Mouse (Mus musculus) neural tube, embryonic 11.5 days (tissue): ENCODE results near the gene Hist2h2ab. TPM values are rescaled to one million over a fixed set of nuclear protein-coding genes. Genes with fewer than 3 reads are reported as not detected.
A peak's percentile ranks its signal among the peaks of the same experiment; 100 is the strongest.

Experiments
- ATAC-seq: fragments of 200-750 bp; cut with Nextera tagmentation; 2 replicates; pipeline ENCODE4 v1.8.0; 2017; ENCODE audit warnings: moderate number of reproducible peaks, mild to moderate bottlenecking, moderate TSS enrichment, moderate library complexity; ENCODE audit not compliant: insufficient read depth, low FRiP score, low TSS enrichment
- DNase-seq: peaks from one replicate; pipeline ENCODE4 v3.0.0-alpha.2; 2015; ENCODE audit warnings: low spot score
- H3K27ac ChIP-seq: fragments of 300-500 bp; sonication (generic); 2 replicates; pipeline ENCODE4 v1.5.1; 2014; ENCODE audit warnings: low read depth, mild to moderate bottlenecking, low read length
- H3K27me3 ChIP-seq: fragments of 300-500 bp; sonication (generic); 2 replicates; pipeline ENCODE4 v1.6.1; 2014; ENCODE audit warnings: mild to moderate bottlenecking, low read length, mixed read lengths; ENCODE audit not compliant: control insufficient read depth, insufficient read depth
- H3K36me3 ChIP-seq: fragments of 300-500 bp; sonication (generic); 2 replicates; pipeline ENCODE4 v1.6.1; 2014; ENCODE audit warnings: mild to moderate bottlenecking, low read length, moderate library complexity, mixed read lengths; ENCODE audit not compliant: control insufficient read depth, insufficient read depth
- H3K4me1 ChIP-seq: fragments of 300-500 bp; sonication (generic); 2 replicates; pipeline ENCODE4 v1.6.1; 2014; ENCODE audit warnings: low read length, mixed read lengths; ENCODE audit not compliant: control insufficient read depth, insufficient read depth
- H3K4me2 ChIP-seq: fragments of 300-500 bp; sonication (generic); 2 replicates; pipeline ENCODE4 v1.6.1; 2014; ENCODE audit warnings: low read depth, mild to moderate bottlenecking, moderate library complexity
- H3K4me3 ChIP-seq: fragments of 300-500 bp; sonication (generic); 2 replicates; pipeline ENCODE4 v1.5.1; 2014; ENCODE audit warnings: low read depth, low read length
- H3K9ac ChIP-seq: fragments of 300-500 bp; sonication (generic); 2 replicates; pipeline ENCODE4 v1.6.1; 2014; ENCODE audit warnings: mild to moderate bottlenecking, low read length
- H3K9me3 ChIP-seq: fragments of 300-500 bp; sonication (generic); 2 replicates; pipeline ENCODE4 v1.6.1; 2016; ENCODE audit warnings: low read length; ENCODE audit not compliant: control insufficient read depth
- WGBS: fragments of 180-500 bp; shearing (Covaris S2); extraction: QIAGEN DNeasy Blood & Tissue Kit; methylation state at CpG from one replicate; pipeline ENCODE4 v1.1.7; 2014; 5-methylcytosine and 5-hydroxymethylcytosine counted together
- polyA plus RNA-seq: library from polyadenylated mRNA; unstranded; fragments of >200 nt; fragmentation: Nextera tagmentation; extraction: Ambion mirVana; gene quantifications from 2 replicates; pipeline ENCODE4 v1.2.1, GENCODE M21; 2014

The Hist2h2ab gene
- polyA plus RNA-seq, 1 experiment from 2014 or later: not detected

DNA sequence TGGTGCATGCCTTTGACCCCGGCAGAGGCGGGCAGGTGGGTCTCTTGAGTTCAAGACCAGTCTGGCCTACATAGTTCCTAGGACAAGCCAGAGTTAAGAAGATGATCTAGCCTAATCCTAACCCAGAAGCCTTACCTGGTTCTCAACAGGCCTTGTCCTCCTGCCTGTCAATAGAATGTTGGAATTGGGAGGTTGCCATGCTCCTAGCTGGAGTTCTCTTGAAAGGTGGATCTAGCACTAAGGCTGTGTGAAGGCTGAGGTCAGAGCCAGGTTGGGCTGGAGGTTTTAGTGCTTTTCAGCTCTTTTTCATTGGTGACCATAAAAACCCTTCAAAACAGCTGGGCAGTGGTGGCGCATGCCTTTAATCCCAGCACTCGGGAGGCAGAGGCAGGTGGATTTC, 41.2 kb upstream of the Hist2h2ab start:
- H3K9ac ChIP-seq: no peak overlapping the region
- H3K27me3 ChIP-seq: no peaks in the 10 kb centered on the region
- no peak overlapping the region for H3K4me2 ChIP-seq
- H3K4me3 ChIP-seq: no peak overlapping the region
- H3K9me3 ChIP-seq: no peaks in the 10 kb centered on the region
- H3K4me1 ChIP-seq: peaks cover 7% of the 10 kb centered on the region; the same call in 1 of the 2 replicates
- no peak overlapping the region for H3K27ac ChIP-seq
- WGBS: 93% methylated on average over 4 of the region's 4 CpGs
- no peak for ATAC-seq
- DNase-seq: no peak
- H3K36me3 ChIP-seq: peaks cover 2% of the 10 kb centered on the region

DNA sequence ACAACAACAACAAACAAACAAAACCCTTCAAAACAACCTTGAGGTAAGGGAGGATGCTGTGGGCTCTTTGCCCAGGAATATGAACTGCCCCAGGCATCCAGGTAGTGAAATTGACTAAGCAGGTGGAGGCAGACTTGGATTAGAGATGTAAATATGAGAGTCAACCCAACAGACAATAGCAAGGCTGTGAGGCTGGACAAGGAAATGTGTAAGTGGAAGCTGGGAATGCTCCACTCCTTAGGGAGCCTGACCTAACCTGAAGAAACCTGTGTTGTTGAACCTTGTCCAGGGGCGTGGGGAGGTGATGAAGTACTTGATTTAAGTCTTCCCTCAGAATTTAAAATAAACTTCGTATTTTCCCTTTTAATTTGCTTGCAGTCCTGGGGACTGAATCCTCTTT, 40.8 kb upstream of the Hist2h2ab start:
- peaks cover 6% of the 10 kb centered on the region; the same call in 1 of the 2 replicates for H3K4me1 ChIP-seq
- no peak overlapping the region for H3K9ac ChIP-seq
- no peak overlapping the region for H3K4me2 ChIP-seq
- DNase-seq (no peak), ATAC-seq (no peak)
- no peak overlapping the region for H3K4me3 ChIP-seq
- peaks cover 2% of the 10 kb centered on the region for H3K36me3 ChIP-seq
- no peaks in the 10 kb centered on the region for H3K27me3 ChIP-seq
- H3K9me3 ChIP-seq: no peaks in the 10 kb centered on the region
- no peak overlapping the region for H3K27ac ChIP-seq
- WGBS: 85% methylated on average over 2 of the region's 2 CpGs

DNA sequence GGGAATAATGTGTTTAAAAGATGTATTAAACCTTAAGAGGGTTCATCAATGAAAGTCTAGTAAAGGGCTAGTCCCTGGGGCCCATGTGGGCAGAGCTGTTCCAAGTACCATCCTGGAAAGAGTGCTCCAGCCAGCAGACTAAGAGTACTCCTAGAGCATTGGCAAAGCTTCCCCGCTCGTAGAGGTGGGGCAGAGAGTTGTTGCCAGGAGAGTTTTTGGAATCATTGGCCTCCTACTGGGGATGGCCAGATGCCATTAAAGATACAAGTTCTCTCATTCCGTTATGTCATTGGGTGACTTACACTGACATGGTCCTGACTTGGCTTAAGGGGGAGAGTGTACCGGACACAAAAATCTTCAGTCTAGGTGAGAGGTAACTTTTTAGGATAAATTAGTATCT, 40.1 kb upstream of the Hist2h2ab start:
- H3K27me3 ChIP-seq: no peaks in the 10 kb centered on the region
- no peak overlapping the region for H3K27ac ChIP-seq
- no peak for ATAC-seq
- no peak overlapping the region for H3K9ac ChIP-seq
- H3K36me3 ChIP-seq: peaks cover 2% of the 10 kb centered on the region
- 68% methylated on average over 4 of the region's 4 CpGs for WGBS
- H3K4me2 ChIP-seq: no peak overlapping the region
- H3K4me1 ChIP-seq: 0 out of 2 replicates have a peak, but pooled peaks cover 3% of the 10 kb centered on the region
- DNase-seq: no peak
- no peak overlapping the region for H3K4me3 ChIP-seq
- no peaks in the 10 kb centered on the region for H3K9me3 ChIP-seq

DNA sequence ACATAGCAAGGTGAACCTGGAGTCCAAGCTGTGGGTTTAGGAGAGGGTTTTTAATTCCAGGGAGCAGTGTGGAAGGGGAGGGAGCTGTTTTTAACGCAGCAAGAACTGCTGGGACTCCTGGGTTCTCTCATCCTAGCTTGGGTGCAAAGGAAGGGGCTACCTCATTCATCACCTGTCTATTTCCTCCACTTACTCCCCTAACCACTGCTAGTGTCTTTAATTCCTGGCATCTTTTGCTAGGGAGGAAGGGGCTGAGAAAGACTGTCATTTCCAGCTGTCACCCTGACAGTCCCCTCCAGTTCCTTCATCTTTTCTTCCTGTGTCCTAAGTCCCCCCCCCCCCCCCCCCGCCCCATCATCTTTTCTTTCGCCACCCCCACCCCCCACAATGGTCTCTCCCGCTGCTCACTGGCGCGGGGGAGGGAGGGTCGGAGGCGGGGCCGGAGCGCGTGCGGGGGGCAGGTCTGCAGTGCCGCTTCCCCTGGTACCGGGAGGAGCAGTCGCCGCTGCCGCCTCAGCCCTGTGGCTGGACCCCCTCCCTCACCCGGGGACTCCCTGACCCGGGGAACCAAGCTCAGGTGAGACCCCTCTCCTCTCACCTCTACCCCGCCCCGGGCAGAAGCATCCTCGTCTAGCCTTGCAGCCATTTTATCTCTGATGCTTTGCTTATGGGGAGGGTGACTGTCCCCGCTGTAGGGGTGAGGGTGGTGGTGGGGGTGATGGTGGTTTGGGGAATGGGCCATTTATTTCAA, 38.8 kb upstream of the Hist2h2ab start, which contains the start of gene Sv2a:
Gene Sv2a (plus strand): TSS at position 425 of the 751 bp plus-strand sequence.
- ATAC-seq (peak; percentile 60), DNase-seq (peak; percentile 53)
- Histone ChIP-seq H3K4me3 (peak within 1 kb of the TSS; percentile 43), H3K27me3 (no peaks in the 10 kb centered on the region), H3K36me3 (peaks cover 2% of the 10 kb centered on the region), H3K9me3 (no peaks in the 10 kb centered on the region), H3K4me2 (peak within 1 kb of the TSS; percentile 73), H3K27ac (no peak within 1 kb of the TSS), H3K4me1 (0 out of 2 replicates have a peak, but pooled peaks cover 3% of the 10 kb centered on the region), H3K9ac (peak within 1 kb of the TSS; percentile 64)
- WGBS: 0% methylated on average over 5 of the region's 23 CpGs

DNA sequence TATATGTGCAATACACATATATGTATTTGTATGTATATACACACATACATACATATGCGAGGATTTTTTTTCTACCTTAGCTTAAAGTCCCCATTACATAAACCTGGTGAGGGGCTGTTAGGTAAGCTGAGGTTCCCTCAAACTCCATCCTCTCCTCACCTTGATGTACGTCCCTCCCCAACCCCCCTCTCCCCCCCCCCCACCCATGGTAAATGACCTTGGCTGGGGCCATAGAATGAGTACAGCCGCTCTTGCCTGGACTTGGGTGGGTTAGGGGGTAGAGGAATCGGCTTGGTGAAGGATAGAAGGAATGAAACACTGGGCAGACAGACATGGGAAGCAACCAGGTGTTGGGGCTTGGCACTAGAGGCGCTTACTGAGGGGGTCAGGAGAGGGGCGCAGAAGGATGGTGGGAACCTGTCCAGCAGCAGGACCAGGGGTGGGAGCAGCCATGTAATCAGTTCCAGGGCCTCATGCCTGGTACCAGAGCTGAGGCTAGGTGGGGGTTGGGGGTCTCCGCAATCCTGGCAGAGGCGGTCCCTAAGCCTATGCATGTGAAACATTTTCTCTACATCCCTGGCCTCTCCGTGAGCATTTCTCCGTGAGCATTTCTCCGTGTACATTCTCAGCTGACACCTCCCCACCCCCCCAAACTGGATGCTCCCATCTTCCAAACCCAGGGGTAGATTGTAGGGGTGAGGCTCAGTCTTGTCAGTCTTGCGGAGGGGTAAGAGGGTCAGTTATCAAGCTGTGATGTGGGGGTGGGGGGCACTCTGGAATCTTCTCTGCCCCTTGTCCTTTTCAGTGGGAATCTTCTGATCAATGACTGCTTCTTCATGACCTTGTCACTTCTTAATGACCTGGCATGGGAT, 37.9 kb upstream of the Hist2h2ab start:
- Histone ChIP-seq H3K27me3 (no peaks in the 10 kb centered on the region), H3K36me3 (peaks cover 2% of the 10 kb centered on the region), H3K4me2 (peak overlapping the region; percentile 73), H3K9me3 (no peaks in the 10 kb centered on the region), H3K4me1 (0 out of 2 replicates have a peak, but pooled peaks cover 3% of the 10 kb centered on the region), H3K4me3 (peak overlapping the region; percentile 43), H3K27ac (no peak overlapping the region), H3K9ac (0 out of 2 replicates have a peak overlapping the region, but pooled peaks have one; percentile 1)
- 36% methylated on average over 11 of the region's 12 CpGs for WGBS
- DNase-seq (no peak), ATAC-seq (peak; percentile 33; the same call in 1 of the 2 replicates)

DNA sequence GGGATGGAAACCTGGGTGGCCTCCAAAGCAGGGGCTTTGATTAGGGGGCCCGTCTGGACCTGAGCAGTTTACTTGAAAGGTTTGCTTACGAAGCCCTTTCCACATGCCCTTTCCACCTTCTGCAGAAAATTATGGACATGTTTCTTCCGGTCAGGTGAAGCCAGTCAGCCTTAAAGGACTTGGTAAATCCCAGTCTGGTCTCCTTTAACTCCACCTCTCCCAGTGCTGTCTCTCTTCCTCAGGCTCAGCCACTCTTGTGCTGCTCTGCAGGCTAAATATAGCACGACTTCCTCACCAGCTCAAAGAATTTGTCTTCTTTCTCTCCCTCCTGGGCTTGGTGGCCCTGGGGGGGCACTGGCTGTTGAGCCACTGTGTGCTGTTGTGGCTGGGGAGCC, 37.3 kb upstream of the Hist2h2ab start:
- Histone ChIP-seq H3K27me3 (no peaks in the 10 kb centered on the region), H3K9ac (no peak overlapping the region), H3K4me1 (0 out of 2 replicates have a peak, but pooled peaks cover 3% of the 10 kb centered on the region), H3K4me3 (no peak overlapping the region), H3K9me3 (no peaks in the 10 kb centered on the region), H3K27ac (no peak overlapping the region), H3K36me3 (peaks cover 2% of the 10 kb centered on the region), H3K4me2 (peak overlapping the region; percentile 21; the same call in 1 of the 2 replicates)
- DNase-seq (no peak), ATAC-seq (no peak)
- WGBS: 52% methylated on average over 4 of the region's 4 CpGs

DNA sequence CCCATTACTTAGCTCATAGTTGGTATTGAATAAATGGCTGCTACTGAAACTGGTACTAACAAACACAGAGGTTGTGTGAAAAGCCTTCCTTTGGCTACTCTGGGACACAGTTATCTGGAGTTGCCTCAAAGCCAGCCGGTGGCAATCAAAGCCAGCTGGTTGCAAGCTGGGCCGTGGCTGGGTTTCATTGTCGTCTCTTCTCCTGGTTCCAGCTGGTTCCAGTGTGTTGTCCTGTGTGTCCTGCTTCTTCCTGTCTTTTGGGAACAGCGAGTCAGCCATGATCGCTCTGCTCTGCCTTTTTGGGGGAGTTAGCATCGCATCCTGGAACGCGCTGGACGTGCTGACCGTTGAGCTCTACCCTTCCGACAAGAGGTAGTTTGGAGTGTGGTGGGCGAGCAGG, 26.7 kb upstream of the Hist2h2ab start:
- Histone ChIP-seq H3K4me2 (no peak overlapping the region), H3K9ac (no peak overlapping the region), H3K4me1 (peaks cover 5% of the 10 kb centered on the region), H3K36me3 (no peaks in the 10 kb centered on the region; the same call in 1 of the 2 replicates), H3K27me3 (no peaks in the 10 kb centered on the region), H3K4me3 (no peak overlapping the region), H3K27ac (no peak overlapping the region), H3K9me3 (no peaks in the 10 kb centered on the region)
- ATAC-seq (no peak), DNase-seq (no peak)
- WGBS: 65% methylated on average over 12 of the region's 12 CpGs

DNA sequence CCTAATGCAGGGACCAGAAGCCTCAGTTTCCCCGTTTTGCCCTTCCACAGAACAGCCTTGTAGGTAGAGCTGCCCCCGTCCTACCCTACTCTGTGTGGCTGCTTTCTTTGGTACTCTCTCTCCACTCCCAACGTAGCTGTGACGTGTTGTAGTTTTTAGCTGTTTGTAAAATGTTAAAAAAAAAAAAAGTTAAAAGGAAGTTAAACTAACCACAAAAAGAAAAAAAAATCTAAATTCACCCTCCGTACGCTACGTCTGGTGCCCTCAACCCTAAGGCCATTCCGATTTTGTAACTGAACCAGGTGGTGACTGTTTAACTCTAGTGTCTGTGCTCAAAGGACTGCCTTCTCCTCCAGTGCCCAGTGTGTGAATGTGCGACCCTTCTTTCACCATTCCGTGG, 24.7 kb upstream of the Hist2h2ab start:
- Histone ChIP-seq H3K9me3 (no peaks in the 10 kb centered on the region), H3K9ac (no peak overlapping the region), H3K4me1 (peaks cover 5% of the 10 kb centered on the region), H3K27ac (no peak overlapping the region), H3K27me3 (no peaks in the 10 kb centered on the region), H3K36me3 (no peaks in the 10 kb centered on the region; the same call in 1 of the 2 replicates), H3K4me3 (no peak overlapping the region), H3K4me2 (no peak overlapping the region)
- ATAC-seq (no peak), DNase-seq (no peak)
- 92% methylated on average over 10 of the region's 10 CpGs for WGBS
